Mouse (Mus musculus) small intestine, adult 2 months (tissue): Measurements from ENCODE around the gene Cd3g.

Experiments
- CTCF ChIP-seq: fragments of 200-500 bp; IDR thresholded peaks from 2 replicates; pipeline ENCODE4 v1.5.1; 2012; ENCODE audit warnings: low read depth, mild to moderate bottlenecking, control low read depth, inconsistent platforms, low read length, moderate library complexity, mixed read lengths; ENCODE audit not compliant: insufficient replicate concordance, insufficient read length; ENCODE audit errors: extremely low read depth
- POLR2A ChIP-seq: fragments of 200-500 bp; IDR thresholded peaks from 2 replicates; pipeline ENCODE4 v1.6.1; 2012; ENCODE audit warnings: low read depth, mild to moderate bottlenecking, control low read depth, inconsistent platforms, low read length, moderate library complexity

DNA sequence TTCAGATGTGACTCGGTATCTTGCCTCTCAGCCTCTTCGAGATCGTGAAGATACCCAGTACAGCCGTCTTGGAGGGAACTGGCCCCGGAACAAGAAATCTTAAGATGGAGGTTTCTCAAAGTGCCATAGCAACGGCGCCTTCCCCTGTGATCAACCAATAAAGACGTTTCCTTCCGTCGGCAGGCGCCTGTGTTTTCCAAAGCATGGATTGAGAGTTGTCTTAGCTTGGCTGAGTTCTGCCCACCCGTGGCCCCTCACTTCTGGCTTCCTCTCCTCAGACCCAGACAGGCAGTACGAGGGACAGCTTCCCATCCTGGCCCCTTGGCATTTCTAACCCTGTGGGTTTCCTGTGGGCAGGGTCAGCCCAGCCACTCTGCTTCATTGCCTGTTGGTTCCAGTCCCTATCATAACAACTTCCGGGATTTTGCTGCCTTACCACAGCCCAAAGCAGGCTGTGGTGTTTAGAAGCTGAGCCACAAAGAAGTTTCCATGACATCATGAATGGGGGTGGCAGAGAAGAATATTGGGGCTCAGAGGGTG, 6.1 kb upstream of the Cd3g start:
- TF ChIP-seq CTCF (no peak), POLR2A (no peak)
